Mouse (Mus musculus): ENCODE data around the gene C4bp.

DNA sequence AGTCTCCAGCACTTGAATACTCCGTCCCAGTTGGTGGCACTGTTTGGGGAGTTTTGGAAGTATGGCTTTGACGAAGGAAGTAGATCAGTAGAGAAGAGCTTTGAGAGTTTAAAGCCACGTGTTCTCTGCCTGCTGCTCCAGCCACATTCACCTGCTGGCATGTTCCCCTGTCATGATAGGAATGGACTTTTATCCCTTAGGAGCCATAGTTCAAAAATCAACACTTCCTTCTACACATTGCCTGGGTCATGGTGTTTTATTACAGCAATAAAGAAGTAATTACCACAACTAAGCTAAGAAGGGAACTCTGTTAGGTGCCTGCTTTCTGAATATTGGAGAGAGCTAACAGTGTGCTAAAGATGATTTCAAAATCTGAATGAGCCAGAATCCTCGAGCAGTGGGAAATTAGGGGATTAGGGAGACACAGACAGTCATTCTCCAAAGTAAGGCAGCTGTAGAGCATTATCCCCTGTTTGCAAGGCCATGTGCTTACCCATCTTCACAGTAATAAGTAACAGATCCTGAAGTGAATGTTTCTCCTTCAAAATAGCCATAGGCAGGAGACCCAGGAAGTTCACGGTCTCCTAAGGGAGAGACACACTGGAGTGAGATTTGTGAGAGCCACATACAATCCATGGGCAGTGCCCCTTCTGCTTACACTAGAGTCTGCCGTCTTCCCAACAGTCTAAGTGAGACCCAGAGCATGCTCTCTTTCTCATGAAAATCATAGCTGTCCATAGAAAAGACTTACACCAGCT is 20.4 kb upstream of the C4bp start:
- TF ChIP-seq POLR2A (IDR thresholded peaks at IDR 0.05; ENCODE audit: extremely low read depth, insufficient read depth, low read length) (no peak), CTCF (IDR thresholded peaks at IDR 0.05; ENCODE audit: low read depth, low read length) (no peak)

All from liver, adult 2 months (tissue).